Mouse (Mus musculus) cerebellum, adult 9-11 months (tissue): ENCODE measurements around the gene Sdccag8.

Source experiments
- DNase-seq: peaks from one replicate; pipeline ENCODE4 v3.0.0; 2022

Gene Sdccag8

DNA sequence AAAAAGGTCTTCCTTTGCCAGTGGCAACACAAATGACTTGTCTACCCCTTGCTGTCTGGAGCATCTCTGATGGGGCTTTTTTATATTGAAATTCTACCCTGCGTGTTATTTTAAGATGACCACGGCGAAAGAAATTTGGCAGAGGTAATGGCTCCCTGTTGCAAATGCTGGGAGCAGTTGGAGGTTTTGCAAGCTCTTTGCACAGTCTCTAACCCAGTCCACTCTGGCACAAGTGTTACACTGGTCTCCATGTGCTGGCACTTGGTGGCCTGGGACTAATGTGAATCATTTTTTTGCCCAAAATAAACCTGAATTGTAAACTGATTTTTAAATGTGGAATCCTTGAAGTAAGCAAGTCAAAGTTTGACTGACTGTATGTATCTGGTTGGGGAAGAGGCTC, 199.3 kb downstream of the Sdccag8 start:
- peak; percentile 65 for DNase-seq

GRCm38 (mm10) chr1:177014346-177014745, 199.9 kb downstream of the Sdccag8 start:
- no peak for DNase-seq

GRCm38 (mm10) chr1:177014921-177015439, 200.5 kb downstream of the Sdccag8 start:
- no peak for DNase-seq

GRCm38 (mm10) chr1:177015917-177016316, 201.5 kb downstream of the Sdccag8 start:
- DNase-seq: no peak

DNA sequence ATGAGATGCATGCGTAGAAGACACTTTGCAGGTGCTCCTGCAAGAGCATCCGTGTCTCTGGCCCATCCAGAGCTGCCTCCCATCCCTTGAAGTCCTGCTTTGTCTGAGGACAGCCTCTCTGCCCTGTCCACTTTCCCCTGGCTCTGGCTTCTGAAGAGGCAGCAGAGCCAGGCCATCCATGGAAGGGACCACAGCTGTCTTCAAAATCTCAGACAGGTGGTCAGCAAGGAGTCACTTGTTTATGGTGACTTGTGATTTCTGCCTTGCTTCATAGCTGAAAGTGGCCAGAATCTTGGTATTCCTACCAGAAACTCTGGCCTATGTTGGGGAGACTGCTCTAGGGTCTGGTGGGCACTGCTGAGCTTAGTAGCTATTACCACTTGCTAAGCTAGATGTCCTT, 202.3 kb downstream of the Sdccag8 start:
- DNase-seq: no peak

GRCm38 (mm10) chr1:177018750-177019149, 204.3 kb downstream of the Sdccag8 start:
- DNase-seq: no peak

GRCm38 (mm10) chr1:177019668-177020067, 205.2 kb downstream of the Sdccag8 start:
- DNase-seq: no peak

GRCm38 (mm10) chr1:177022751-177023150, 208.3 kb downstream of the Sdccag8 start:
- no peak for DNase-seq

GRCm38 (mm10) chr1:177027706-177028105, 213.2 kb downstream of the Sdccag8 start:
- DNase-seq: no peak

- no peak for DNase-seq
These were observed 214.6 kb downstream of the Sdccag8 start for GRCm38 (mm10) chr1:177029032-177029431.

GRCm38 (mm10) chr1:177030669-177031068, 216.2 kb downstream of the Sdccag8 start:
- no peak for DNase-seq

DNA sequence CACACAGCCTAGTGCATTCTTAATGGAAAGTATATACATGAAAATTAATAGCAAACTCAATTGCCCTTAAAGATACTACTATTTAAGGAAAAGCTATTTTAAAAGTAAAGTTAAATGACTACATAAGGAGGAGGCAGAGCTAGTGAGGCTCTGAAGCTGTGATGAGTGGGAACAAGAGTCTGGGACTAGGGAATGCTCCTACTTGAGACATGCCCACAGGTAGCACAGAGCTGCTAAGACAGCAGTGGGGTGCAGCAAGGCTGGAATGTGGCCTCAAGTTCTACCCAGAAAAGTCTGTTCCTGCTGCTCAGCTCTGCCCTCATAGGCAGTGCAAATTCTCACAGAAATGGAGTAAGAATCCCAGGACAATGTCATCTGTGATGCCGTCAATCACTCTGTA, 216.7 kb downstream of the Sdccag8 start:
- no peak for DNase-seq

GRCm38 (mm10) chr1:177032233-177032632, 217.8 kb downstream of the Sdccag8 start:
- no peak for DNase-seq

GRCm38 (mm10) chr1:177035460-177035859, 221.0 kb downstream of the Sdccag8 start:
- DNase-seq: peak; percentile 85

DNA sequence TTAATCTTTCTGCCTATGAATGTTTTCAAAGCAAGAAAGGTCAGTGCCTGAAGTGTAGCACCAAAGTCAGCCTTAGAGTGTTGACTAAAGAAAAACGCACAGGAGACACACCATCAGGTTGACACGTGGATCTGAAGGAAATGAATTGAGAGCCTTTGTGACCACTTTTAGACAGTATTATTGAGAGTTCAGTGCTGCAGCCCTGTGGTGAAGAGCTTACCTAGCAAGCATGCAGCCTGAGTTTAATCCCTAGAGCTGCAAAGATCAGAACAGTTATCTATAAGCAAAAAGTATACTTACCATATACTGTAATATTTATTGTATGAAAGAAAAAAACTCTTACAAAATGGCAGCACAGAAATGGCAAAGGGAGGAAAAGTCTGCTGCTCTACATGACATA, 223.9 kb downstream of the Sdccag8 start:
- DNase-seq: no peak

DNA sequence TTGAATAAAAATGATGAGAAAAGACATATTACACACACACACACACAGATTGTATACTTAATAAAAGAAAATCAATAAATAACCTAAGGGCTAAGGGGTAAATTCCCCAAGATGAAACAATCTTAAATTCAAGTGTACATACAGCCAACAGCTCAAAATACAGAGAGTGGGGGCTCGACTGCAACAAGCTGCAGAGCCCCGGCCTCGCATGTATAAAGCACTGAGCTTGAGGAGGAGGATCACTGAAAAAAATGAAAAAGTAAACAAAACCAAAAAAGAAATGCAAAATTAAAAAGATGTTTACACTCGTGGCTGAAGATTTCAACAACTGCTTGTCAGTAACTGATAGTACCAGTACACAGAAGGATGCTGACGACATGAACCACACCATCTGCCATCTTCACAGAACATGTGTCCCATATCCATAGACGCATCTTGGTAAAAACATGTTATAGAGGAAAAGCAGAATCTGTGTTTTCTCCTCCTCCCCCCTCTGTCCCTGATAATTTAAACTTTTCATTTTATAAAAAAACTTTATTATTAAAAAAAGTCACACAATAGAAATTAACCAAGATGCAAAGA, 224.7 kb downstream of the Sdccag8 start:
- no peak for DNase-seq

DNA sequence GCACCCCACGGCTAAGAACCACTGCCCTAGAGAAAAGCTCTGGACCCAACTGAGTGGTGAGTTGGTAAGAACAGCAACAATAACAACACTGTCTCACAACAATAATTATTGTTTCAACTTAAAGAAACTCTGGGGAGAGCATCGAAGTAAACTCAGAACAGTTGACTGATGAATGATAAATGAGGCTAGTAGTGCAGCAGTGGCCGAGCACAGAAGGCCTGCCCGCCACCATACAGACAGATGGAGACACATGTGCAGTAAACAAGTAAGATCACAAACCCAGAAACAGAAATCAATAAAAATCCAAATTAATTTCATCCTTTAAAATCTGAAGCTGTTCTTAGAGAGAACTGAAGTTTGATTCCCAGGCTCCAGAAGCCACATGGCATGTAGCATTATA, 225.6 kb downstream of the Sdccag8 start:
- no peak for DNase-seq

DNA sequence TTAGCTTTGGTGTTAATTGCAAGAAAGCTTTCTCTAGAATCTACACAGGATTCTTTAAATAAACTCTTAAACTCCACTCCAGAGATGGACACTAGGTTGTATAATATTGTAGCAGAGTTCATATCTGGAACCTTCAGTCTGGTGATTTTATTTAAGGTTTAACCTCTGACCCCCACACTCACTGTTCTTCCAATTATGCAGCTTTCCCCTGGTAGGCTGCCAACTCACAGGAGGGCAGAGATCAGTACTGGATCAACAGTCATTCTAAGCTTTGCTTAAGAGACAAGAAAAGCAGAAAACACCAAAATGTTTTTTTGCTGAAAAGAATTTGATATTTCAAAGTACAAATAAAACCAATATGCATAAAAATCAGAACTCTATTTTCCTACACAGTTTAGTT, 231.4 kb downstream of the Sdccag8 start:
- DNase-seq: no peak

- no peak for DNase-seq
These were observed 232.5 kb downstream of the Sdccag8 start for GRCm38 (mm10) chr1:177046963-177047362.

- no peak for DNase-seq
These were observed 234.3 kb downstream of the Sdccag8 start for GRCm38 (mm10) chr1:177048773-177049172.

DNA sequence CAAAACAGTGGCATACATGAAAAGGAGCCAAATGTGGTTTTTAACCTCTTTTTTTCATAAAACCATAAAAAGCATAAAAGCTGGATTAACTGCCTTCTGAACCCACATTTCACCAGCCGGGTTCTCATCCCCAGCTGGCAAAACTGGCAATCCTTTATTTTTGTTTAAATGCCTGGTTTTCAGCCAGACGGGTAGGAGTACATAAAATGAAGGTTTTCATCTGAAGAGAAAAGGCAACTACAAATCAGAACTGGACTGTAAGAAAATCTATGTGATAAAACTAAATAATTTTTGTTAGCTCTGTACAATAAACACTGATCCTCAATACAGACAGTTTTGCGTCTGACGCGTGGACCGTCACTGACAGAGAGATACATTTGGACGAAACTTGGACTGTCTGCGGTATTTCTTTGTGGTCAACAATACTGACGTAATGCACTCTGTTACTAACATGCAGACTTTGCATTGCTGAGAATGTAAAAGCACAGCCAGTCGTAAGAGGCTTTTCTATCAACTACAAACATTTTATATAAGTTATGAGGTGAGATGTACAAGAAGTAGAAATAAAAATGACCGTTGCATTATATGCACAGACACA, 237.0 kb downstream of the Sdccag8 start:
- peak; percentile 52 for DNase-seq

- DNase-seq: no peak
These were observed 240.4 kb downstream of the Sdccag8 start for GRCm38 (mm10) chr1:177054891-177055290.

GRCm38 (mm10) chr1:177061761-177062160, 247.3 kb downstream of the Sdccag8 start:
- no peak for DNase-seq

- DNase-seq: no peak
These were observed 251.3 kb downstream of the Sdccag8 start for GRCm38 (mm10) chr1:177065732-177066131.

GRCm38 (mm10) chr1:177067123-177067646, 252.7 kb downstream of the Sdccag8 start:
- DNase-seq: no peak
